Mouse (Mus musculus) Patski (cell line): ENCODE data around the gene Cuta. TPM values are rescaled to one million over a fixed set of nuclear protein-coding genes. Genes with fewer than 3 reads are reported as not detected.
"Not testable (repeated sequence)": the region's sequence is repeated elsewhere in the genome, so short reads cannot be mapped to it uniquely, and the experiment has no call there.

ENCODE experiments used
- ATAC-seq: fragments of 100-300 bp; one replicate; pipeline ENCODE4 v1.8.0; 2021
- CTCF ChIA-PET: fragments of 350-600 bp; sonication (Branson Sonifier 250); formaldehyde crosslinking; loops from one replicate; lab custom pipeline; 2022; ENCODE audit warnings: inconsistent platforms; lab: Charles Lee
- POLR2A ChIA-PET: fragments of 350-600 bp; sonication (Branson Sonifier 250); formaldehyde crosslinking; loops from one replicate; lab custom pipeline; 2022; ENCODE audit warnings: antibody characterized with exemption, inconsistent platforms; lab: Charles Lee
- DNase-seq: peaks from one replicate; pipeline ENCODE4 v3.0.0-alpha.2; 2011; ENCODE audit warnings: low read depth, low spot score
- H3K27me3 ChIP-seq: fragments of 371-371 bp; one replicate; pipeline ENCODE4 v1.5.1; 2021
- CTCF ChIP-seq: fragments of 100-300 bp; IDR thresholded peaks from one replicate; pipeline ENCODE4 v1.5.1; 2021
- in situ Hi-C: fragments of 300-500 bp; cut with MboI; formaldehyde crosslinking; loops from 3 replicates; pipeline ENCODE4 v1.11.1; 2018; ENCODE audit warnings: low pct_unique_long_range_greater_than_20kb, mixed read lengths
- polyA plus RNA-seq: library from polyadenylated mRNA; unstranded; gene quantifications from one replicate; pipeline ENCODE4 v1.2.3, GENCODE M21; 2021

Cuta gene
- polyA plus RNA-seq, 1 experiment from 2014 or later: 119 TPM

GRCm38 (mm10) chr17:26936921-26937695 is 2.3 kb downstream of the Cuta start:
- H3K27me3 ChIP-seq: no peaks in the 10 kb centered on the region
- ChIA-PET CTCF (no interaction called here), POLR2A (interaction anchor here (0.6 to 2.1 kb wide), 4 partner anchors 19 to 921 kb away, joined by 3 to 6 read pairs (median 4); no protein-coding TSS in a partner anchor)
- TF ChIP-seq CTCF: no peak
- no peak for DNase-seq
- in situ Hi-C loops: loop anchor here (25.0 kb wide), 1 partner anchor 175 kb away; no protein-coding TSS in a partner anchor
- no peak for ATAC-seq

GRCm38 (mm10) chr17:26936453-26936852 is 2.9 kb downstream of the Cuta start:
- TF ChIP-seq CTCF: no peak
- no peaks in the 10 kb centered on the region for H3K27me3 ChIP-seq
- no peak for ATAC-seq
- POLR2A ChIA-PET: interaction anchor here (0.6 kb wide), 1 partner anchor 168 kb away, joined by 5 read pairs; no protein-coding TSS in a partner anchor
- no peak for DNase-seq
- CTCF ChIA-PET: no interaction called here
- in situ Hi-C loops: loop anchor here (25.0 kb wide), 1 partner anchor 176 kb away; no protein-coding TSS in a partner anchor

GRCm38 (mm10) chr17:26935027-26935426 is 4.3 kb downstream of the Cuta start:
- no peaks in the 10 kb centered on the region for H3K27me3 ChIP-seq
- TF ChIP-seq CTCF: no peak
- ChIA-PET CTCF (no interaction called here), POLR2A (no interaction called here)
- DNase-seq (no peak), ATAC-seq (no peak)
- in situ Hi-C loops: loop anchor here (25.0 kb wide), 1 partner anchor 177 kb away; no protein-coding TSS in a partner anchor

- in situ Hi-C loops: loop anchor here (5.0 to 25.0 kb wide), 2 partner anchors 93 to 178 kb away; partner anchors contain the start of gene Bak1
Measured at GRCm38 (mm10) chr17:26933885-26934827, 5.2 kb downstream of the Cuta start.

GRCm38 (mm10) chr17:26933419-26933818 is 6.0 kb downstream of the Cuta start:
- no peaks in the 10 kb centered on the region for H3K27me3 ChIP-seq
- TF ChIP-seq CTCF: no peak
- ChIA-PET POLR2A (interaction anchor here (0.6 to 1.2 kb wide), 2 partner anchors 78 to 96 kb away, joined by 4 to 7 read pairs; no protein-coding TSS in a partner anchor), CTCF (interaction anchor here (1.6 kb wide), 1 partner anchor 10 kb away, joined by 3 read pairs; no protein-coding TSS in a partner anchor)
- DNase-seq: no peak
- in situ Hi-C loops: loop anchor here (5.0 to 25.0 kb wide), 2 partner anchors 94 to 179 kb away; partner anchors contain the start of gene Bak1
- ATAC-seq: no peak

More at GRCm38 (mm10) chr17:26933885-26934827, 5.2 kb downstream of the Cuta start:
- ChIA-PET POLR2A (interaction anchor here (1.2 kb wide), 1 partner anchor 95 kb away, joined by 4 read pairs; no protein-coding TSS in a partner anchor), CTCF (interaction anchor here (1.6 kb wide), 1 partner anchor 9 kb away, joined by 3 read pairs; no protein-coding TSS in a partner anchor)
- no peaks in the 10 kb centered on the region for H3K27me3 ChIP-seq
- ATAC-seq: no peak
- DNase-seq: no peak
- no peak for TF ChIP-seq CTCF

GRCm38 (mm10) chr17:26932839-26933398 is 6.5 kb downstream of the Cuta start, which contains the start of gene Phf1:
Gene Phf1 (plus strand): TSS chr17:26933052.
- DNase-seq (peak; percentile 63), ATAC-seq (peak; percentile 66)
- TF ChIP-seq CTCF: no peak
- POLR2A ChIA-PET: interaction anchor here (0.6 to 1.2 kb wide), 2 partner anchors 79 to 97 kb away, joined by 4 to 7 read pairs; no protein-coding TSS in a partner anchor
- CTCF ChIA-PET: interaction anchor here (1.6 kb wide), 1 partner anchor 10 kb away, joined by 3 read pairs; no protein-coding TSS in a partner anchor
- in situ Hi-C loops: loop anchor here (5.0 to 25.0 kb wide), 2 partner anchors 94 to 179 kb away; partner anchors contain the start of gene Bak1
- no peaks in the 10 kb centered on the region for H3K27me3 ChIP-seq

- in situ Hi-C loops: loop anchor here (5.0 to 25.0 kb wide), 2 partner anchors 96 to 181 kb away; partner anchors contain the start of gene Bak1
- H3K27me3 ChIP-seq, ATAC-seq, DNase-seq: not testable (repeated sequence)
- CTCF ChIA-PET: interaction anchor here (0.8 to 1.6 kb wide), 4 partner anchors 41 to 156 kb away, joined by 3 to 4 read pairs (median 4); partner anchors contain the start of gene Zbtb9
- POLR2A ChIA-PET: interaction anchor here (1.0 to 1.1 kb wide), 2 partner anchors 42 to 96 kb away, joined by 3 read pairs; partner anchors contain the start of genes Bak1 and Zbtb9
Measured at GRCm38 (mm10) chr17:26931795-26932194, 7.6 kb downstream of the Cuta start.

- ATAC-seq, CTCF ChIA-PET, POLR2A ChIA-PET, H3K27me3 ChIP-seq, DNase-seq: not testable (repeated sequence)
- in situ Hi-C loops: loop anchor here (25.0 kb wide), 1 partner anchor 187 kb away; no protein-coding TSS in a partner anchor
Measured at GRCm38 (mm10) chr17:26925414-26925813, 14.0 kb downstream of the Cuta start.

- ATAC-seq: peak; percentile 45
- DNase-seq: not testable (repeated sequence)
Measured at GRCm38 (mm10) chr17:26922368-26922767, 17.0 kb downstream of the Cuta start.

GRCm38 (mm10) chr17:26919516-26919915 is 19.9 kb downstream of the Cuta start:
- DNase-seq, H3K27me3 ChIP-seq, POLR2A ChIA-PET, in situ Hi-C loops, ATAC-seq: not testable (repeated sequence)
- CTCF ChIA-PET: interaction anchor here (1.2 kb wide), 1 partner anchor 109 kb away, joined by 4 read pairs; the partner anchor contains the start of gene Bak1

More at GRCm38 (mm10) chr17:26922368-26922767, 17.0 kb downstream of the Cuta start:
- POLR2A ChIA-PET, in situ Hi-C loops, CTCF ChIA-PET, H3K27me3 ChIP-seq: not testable (repeated sequence)
